Mouse (Mus musculus) CH12.LX (cell line): ENCODE results near the gene Snhg11. TPM values are rescaled to one million over a fixed set of nuclear protein-coding genes. Genes with fewer than 3 reads are reported as not detected.

Experiments used
- DNase-seq: peaks from one replicate; pipeline ENCODE4 v3.0.0-alpha.2; 2013; ENCODE audit errors: extremely low read depth
- H3K27ac ChIP-seq: 2 replicates; pipeline ENCODE4 v1.5.1; 2012; ENCODE audit warnings: low read depth, mild to moderate bottlenecking, control low read depth, moderate library complexity; ENCODE audit not compliant: insufficient read depth
- H3K27me3 ChIP-seq: replicated peaks from 2 replicates; pipeline ENCODE3; 2012; ENCODE audit warnings: inconsistent platforms
- H3K36me3 ChIP-seq, 2 experiments: replicated peaks in 1 of 2; 2 replicates each; pipeline versions ENCODE3 to v1.6.1; 2012; ENCODE audit warnings: inconsistent platforms in 1 of 2, low read length in 1 of 2, mild to moderate bottlenecking in 1 of 2, mixed read lengths in 1 of 2, moderate library complexity in 1 of 2; ENCODE audit not compliant: control insufficient read depth in 1 of 2, insufficient read depth in 1 of 2
- H3K4me1 ChIP-seq, 2 experiments: 2 replicates each; pipeline ENCODE4 v1.6.1; 2012; ENCODE audit warnings: inconsistent platforms in 1 of 2, moderate library complexity in 1 of 2; ENCODE audit not compliant: insufficient read depth in 2 of 2, control insufficient read depth in 1 of 2
- H3K4me2 ChIP-seq: 2 replicates; pipeline ENCODE4 v1.6.1; 2012; ENCODE audit warnings: low read depth, mild to moderate bottlenecking, control low read depth; ENCODE audit not compliant: poor library complexity, insufficient read depth, severe bottlenecking
- H3K4me3 ChIP-seq, 3 experiments: fragments of 150-350 bp in 1 of 3; sonication (generic) in 1 of 3; replicated peaks in 1 of 3; 2 replicates each; pipeline versions ENCODE3 to v1.5.1; 2011 to 2012; ENCODE audit warnings: low read depth in 2 of 3, low read length in 2 of 3, mild to moderate bottlenecking in 2 of 3, moderate library complexity in 2 of 3, control low read depth in 1 of 3, improper control_type of control experiment in 1 of 3, inconsistent platforms in 1 of 3, mixed read lengths in 1 of 3; ENCODE audit not compliant: poor library complexity in 1 of 3
- H3K79me2 ChIP-seq: replicated peaks from 2 replicates; pipeline ENCODE4 v1.6.1; 2012; ENCODE audit warnings: mild to moderate bottlenecking, moderate library complexity; ENCODE audit not compliant: control insufficient read depth, poor library complexity, insufficient read depth, severe bottlenecking; ENCODE audit errors: extremely low read depth
- H3K9ac ChIP-seq: 2 replicates; pipeline ENCODE4 v1.6.1; 2012; ENCODE audit warnings: low read depth, mild to moderate bottlenecking, control low read depth, moderate library complexity; ENCODE audit not compliant: insufficient read depth
- H3K9me3 ChIP-seq: replicated peaks from 2 replicates; pipeline ENCODE3; 2012; ENCODE audit warnings: low read length, inconsistent platforms, mixed read lengths
- BHLHE40 ChIP-seq: IDR thresholded peaks from 2 replicates; pipeline ENCODE4 v1.6.1; 2011; ENCODE audit warnings: mild to moderate bottlenecking, low read depth, low read length, improper control_type of control experiment
- CHD2 ChIP-seq: IDR thresholded peaks from 2 replicates; pipeline ENCODE4 v1.6.1; 2011; ENCODE audit warnings: low read length, improper control_type of control experiment
- CTCF ChIP-seq, 2 experiments: IDR thresholded peaks in 1 of 2; conservative IDR thresholded peaks in 1 of 2; 2 replicates each; pipeline ENCODE4 v1.5.1; 2011 to 2012; ENCODE audit warnings: low read depth in 2 of 2, low read length in 2 of 2, improper control_type of control experiment in 1 of 2, inconsistent platforms in 1 of 2, mild to moderate bottlenecking in 1 of 2, moderate library complexity in 1 of 2
- GABPA ChIP-seq: IDR thresholded peaks from 2 replicates; pipeline ENCODE4 v1.6.1; 2012; ENCODE audit warnings: low read depth, low read length, improper control_type of control experiment, inconsistent platforms; ENCODE audit not compliant: insufficient replicate concordance
- JUND ChIP-seq: conservative IDR thresholded peaks from 2 replicates; pipeline ENCODE4 v1.6.1; 2011; ENCODE audit warnings: low read depth, low read length, improper control_type of control experiment
- KAT2A ChIP-seq: IDR thresholded peaks from 2 replicates; pipeline ENCODE4 v1.6.1; 2012; ENCODE audit warnings: low read length, improper control_type of control experiment, inconsistent platforms; ENCODE audit not compliant: insufficient replicate concordance
- MAFK ChIP-seq: IDR thresholded peaks from 2 replicates; pipeline ENCODE4 v1.6.1; 2011; ENCODE audit warnings: low read length, improper control_type of control experiment; ENCODE audit not compliant: insufficient replicate concordance
- MAX ChIP-seq: IDR thresholded peaks from 2 replicates; pipeline ENCODE4 v1.6.1; 2011; ENCODE audit warnings: low read length, improper control_type of control experiment
- MYC ChIP-seq: IDR thresholded peaks from 2 replicates; pipeline ENCODE4 v1.6.1; 2011; ENCODE audit warnings: low read depth, mild to moderate bottlenecking, improper control_type of control experiment, low read length
- NELFE ChIP-seq: IDR thresholded peaks from 2 replicates; pipeline ENCODE4 v1.6.1; 2011; ENCODE audit warnings: low read depth, low read length, improper control_type of control experiment
- POLR2A ChIP-seq: IDR thresholded peaks from 2 replicates; pipeline ENCODE4 v1.6.1; 2011; ENCODE audit warnings: low read depth, mild to moderate bottlenecking, improper control_type of control experiment, low read length
- POLR2AphosphoS2 ChIP-seq: IDR thresholded peaks from 2 replicates; pipeline ENCODE4 v1.6.1; 2011; ENCODE audit warnings: low read depth, low read length, improper control_type of control experiment
- SIN3A ChIP-seq: IDR thresholded peaks from 2 replicates; pipeline ENCODE4 v1.6.1; 2012; ENCODE audit warnings: low read length, improper control_type of control experiment, inconsistent platforms
- TBP ChIP-seq: conservative IDR thresholded peaks from 2 replicates; pipeline ENCODE4 v1.6.1; 2011; ENCODE audit warnings: low read depth, low read length, improper control_type of control experiment
- UBTF ChIP-seq: IDR thresholded peaks from 2 replicates; pipeline ENCODE4 v1.6.1; 2012; ENCODE audit warnings: low read depth, mild to moderate bottlenecking, inconsistent platforms, low read length, improper control_type of control experiment, moderate library complexity
- dilution Hi-C: fragments of 300-500 bp; cut with MboI; formaldehyde crosslinking; loops from 2 replicates; pipeline ENCODE4 v1.14.3; 2020; ENCODE audit warnings: low sequenced_read_pairs; ENCODE audit not compliant: extremely low pct_unique_long_range_greater_than_20kb, extremely low pct_ligation_motif_present
- in situ Hi-C: fragments of 300-500 bp; cut with MboI; formaldehyde crosslinking; loops from 3 replicates; pipeline ENCODE4 v1.14.3; 2019; ENCODE audit warnings: low sequenced_read_pairs, low pct_ligation_motif_present, low pct_unique_long_range_greater_than_20kb, mixed read lengths
- polyA plus RNA-seq: library from polyadenylated mRNA; unstranded; fragments of >175 nt; gene quantifications from 2 replicates; pipeline ENCODE4 v1.2.1, GENCODE M21; 2012; ENCODE audit warnings: low read depth; ENCODE audit not compliant: insufficient read length
- total RNA-seq, 2 experiments: library from RNA; depleted of rRNA; stranded (reverse); fragments of 300-350 nt in 1 of 2; fragments of >200 nt in 1 of 2; gene quantifications; 2 replicates each; pipeline ENCODE4 v1.2.3; 2012 to 2014

Snhg11 gene
- total and polyA plus RNA-seq, 3 experiments: 0.04 to 0.13 TPM; not detected in 1

DNA sequence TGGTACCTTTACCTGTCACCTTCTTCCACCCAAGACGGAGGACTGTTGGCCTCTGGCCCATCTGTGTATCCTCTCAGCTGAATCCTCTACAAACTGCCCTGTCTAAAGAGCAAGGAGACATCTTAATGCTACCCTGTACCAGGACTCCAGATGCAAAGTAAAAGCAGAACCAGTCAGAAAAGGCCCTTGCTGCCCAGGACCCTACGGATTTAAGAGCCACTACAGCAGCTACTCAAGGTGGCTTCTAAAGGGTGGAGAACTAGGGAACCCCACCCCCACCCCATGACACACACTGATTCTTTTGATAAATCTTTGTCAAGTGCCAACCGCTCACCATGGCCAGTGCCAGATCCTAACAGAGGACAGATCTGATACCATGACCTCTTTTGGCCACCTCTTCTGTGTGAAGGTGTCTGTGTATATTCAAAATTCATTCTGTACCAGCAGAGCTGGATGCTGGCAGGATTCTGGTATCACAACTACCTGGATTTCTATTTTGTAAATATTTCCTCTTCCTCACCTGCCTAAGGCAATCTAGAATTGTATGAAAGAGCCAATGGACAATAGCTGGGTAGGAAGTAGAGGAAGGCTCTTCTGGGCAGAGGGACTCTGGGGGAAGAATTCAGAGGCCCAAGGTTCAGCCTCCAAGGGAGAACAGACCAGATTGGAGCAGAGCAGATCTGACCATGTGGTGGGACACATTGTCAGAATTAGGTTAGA, 22.5 kb upstream of the Snhg11 start:
- in situ Hi-C loops: loop anchor here (10.0 to 25.0 kb wide), 2 partner anchors 148 to 284 kb away; no protein-coding TSS in a partner anchor
- H3K79me2 ChIP-seq: peaks cover 5% of the 10 kb centered on the region
- no peak for TF ChIP-seq NELFE
- peak; percentile 98 for TF ChIP-seq POLR2AphosphoS2
- TF ChIP-seq MAX: no peak
- no peak for TF ChIP-seq JUND
- peak; percentile 25; the same call in 1 of the 2 replicates for TF ChIP-seq CHD2

DNA sequence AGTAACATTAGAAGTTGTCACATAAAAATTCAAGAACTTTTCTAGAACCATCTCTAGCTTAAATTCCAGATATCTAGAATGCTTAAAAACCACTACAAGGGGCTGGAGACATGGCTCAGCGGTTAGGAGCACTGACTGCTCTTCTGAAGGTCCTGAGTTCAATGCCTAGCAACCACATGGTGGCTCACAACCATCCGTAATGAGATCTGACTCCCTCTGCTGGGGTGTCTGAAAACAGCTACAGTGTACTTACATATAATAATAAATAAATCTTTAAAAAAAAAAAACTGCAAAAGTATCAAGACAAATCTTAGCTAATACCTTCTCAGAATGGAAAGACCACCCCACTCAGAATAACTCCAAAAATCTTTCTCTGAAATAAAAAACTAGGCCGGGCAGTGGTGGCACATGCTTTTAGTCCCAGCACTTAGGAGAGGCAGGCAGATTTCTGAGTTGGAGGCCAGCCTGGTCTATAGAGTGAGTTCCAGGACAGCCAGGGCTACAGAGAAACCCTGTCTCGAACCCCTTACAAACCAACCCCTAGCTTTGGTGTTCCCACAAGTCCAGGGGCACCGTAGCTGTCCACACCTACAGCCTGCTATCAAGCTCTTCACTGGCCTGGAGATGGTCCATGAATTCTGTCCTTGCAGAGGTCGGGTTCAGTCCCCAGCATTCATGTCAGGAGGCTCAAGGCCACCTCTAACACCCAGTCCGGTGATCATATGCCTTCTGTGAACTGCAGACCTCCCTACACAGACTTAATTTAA, 20.9 kb upstream of the Snhg11 start:
- H3K9ac ChIP-seq: no peak overlapping the region
- dilution Hi-C loops (no loop called here), in situ Hi-C loops (loop anchor here (10.0 to 25.0 kb wide), 2 partner anchors 150 to 283 kb away; no protein-coding TSS in a partner anchor)
- H3K36me3 ChIP-seq: peaks cover 52 to 79% of the 10 kb centered on the region in 2 experiments
- no peaks in the 10 kb centered on the region for H3K27me3 ChIP-seq
- no peak overlapping the region for H3K4me2 ChIP-seq
- no peak for DNase-seq
- H3K79me2 ChIP-seq: peaks cover 20% of the 10 kb centered on the region
- no peak overlapping the region for H3K4me3 ChIP-seq
- no peak overlapping the region for H3K27ac ChIP-seq
- H3K4me1 ChIP-seq: peaks cover 13 to 40% of the 10 kb centered on the region in 2 experiments
- no peaks in the 10 kb centered on the region for H3K9me3 ChIP-seq
- TF ChIP-seq CHD2 (no peak), KAT2A (no peak), CTCF (conservative IDR thresholded peaks at IDR 0.05 in 1 of 2, IDR thresholded peaks at IDR 0.05 in 1 of 2; ENCODE audit: low read depth in 2 of 2, low read length in 2 of 2) (peak in 1 of 2 experiments; percentile 41; a peak in 2 of 4 replicates), SIN3A (no peak), MYC (peak; percentile 43; the same call in 1 of the 2 replicates), POLR2AphosphoS2 (peak; percentile 63; the same call in 1 of the 2 replicates)

More for the DNA sequence above, 22.5 kb upstream of the Snhg11 start:
- Histone ChIP-seq H3K4me2 (no peak overlapping the region), H3K9ac (no peak overlapping the region), H3K27me3 (no peaks in the 10 kb centered on the region), H3K27ac (no peak overlapping the region), H3K9me3 (no peaks in the 10 kb centered on the region), H3K36me3 (peaks cover 36 to 63% of the 10 kb centered on the region in 2 experiments), H3K4me1 (peaks cover 0 to 35% of the 10 kb centered on the region in 2 experiments; a peak in 2 of 4 replicates), H3K4me3 (no peak overlapping the region)
- DNase-seq: no peak
- dilution Hi-C loops: no loop called here

DNA sequence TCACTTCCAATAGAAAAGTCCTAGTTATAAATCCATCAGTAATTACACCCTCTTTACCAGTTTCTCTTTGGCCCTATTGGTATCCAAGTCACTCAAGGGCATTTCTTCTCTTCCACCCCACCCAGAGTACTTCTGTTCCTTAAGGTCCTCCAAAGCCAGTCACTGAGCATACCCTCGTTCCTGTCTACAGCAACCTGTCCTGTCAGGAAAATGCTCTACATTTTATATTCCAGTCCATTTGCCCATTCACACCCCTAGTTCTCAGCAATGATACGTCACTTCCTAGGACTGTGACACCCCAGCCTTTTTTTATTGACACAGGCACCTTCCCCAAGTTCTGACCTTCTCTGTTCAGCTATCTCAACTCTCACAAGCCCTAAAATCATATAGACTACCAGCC, 20.2 kb upstream of the Snhg11 start:
- in situ Hi-C loops (loop anchor here (10.0 to 25.0 kb wide), 2 partner anchors 150 to 282 kb away; no protein-coding TSS in a partner anchor), dilution Hi-C loops (no loop called here)
- TF ChIP-seq BHLHE40: no peak
- TF ChIP-seq POLR2A: no peak
- no peak for TF ChIP-seq GABPA
- no peak for TF ChIP-seq TBP
- no peak for TF ChIP-seq UBTF
- TF ChIP-seq MAFK: no peak
- peaks cover 27% of the 10 kb centered on the region for H3K79me2 ChIP-seq
- H3K4me2 ChIP-seq: no peak overlapping the region
- H3K36me3 ChIP-seq: peaks cover 59 to 86% of the 10 kb centered on the region in 2 experiments
- DNase-seq: no peak
- H3K4me3 ChIP-seq: no peak overlapping the region
- H3K9ac ChIP-seq: no peak overlapping the region
- no peak overlapping the region for H3K27ac ChIP-seq
- H3K4me1 ChIP-seq: peaks cover 13 to 42% of the 10 kb centered on the region in 2 experiments
- no peaks in the 10 kb centered on the region for H3K27me3 ChIP-seq
- no peaks in the 10 kb centered on the region for H3K9me3 ChIP-seq
